Mouse (Mus musculus) liver (tissue): Measurements from ENCODE around the gene Ap1m2.

Experiments used
- DNase-seq: peaks from one replicate; pipeline ENCODE4 v3.0.0-alpha.2; 2020; ENCODE audit warnings: mixed read lengths

Ap1m2 gene

DNA sequence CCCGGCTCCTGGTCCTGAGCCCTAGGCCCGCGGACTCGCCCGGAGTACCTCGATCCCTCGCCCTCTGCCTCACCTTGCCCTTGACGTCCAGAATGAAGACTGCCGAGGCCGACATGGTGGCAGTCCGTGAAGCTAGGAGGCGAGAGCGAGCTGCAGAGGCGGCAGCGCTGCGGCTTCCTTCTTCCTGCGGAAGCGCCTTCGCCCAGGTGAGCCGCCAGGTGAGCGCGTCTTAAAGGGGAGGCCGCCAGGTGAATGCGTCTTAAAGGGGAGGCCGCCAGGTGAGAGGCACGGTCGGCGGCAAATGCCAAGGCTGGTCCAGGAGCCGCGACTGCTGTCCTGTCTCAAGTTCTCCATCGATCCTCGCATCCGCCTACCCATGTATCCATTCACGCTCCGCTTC, at the start of gene Ap1m2:
TSS of gene Ap1m2 (minus strand) at position 204 of the 400 bp plus-strand sequence.
- no peak for DNase-seq

DNA sequence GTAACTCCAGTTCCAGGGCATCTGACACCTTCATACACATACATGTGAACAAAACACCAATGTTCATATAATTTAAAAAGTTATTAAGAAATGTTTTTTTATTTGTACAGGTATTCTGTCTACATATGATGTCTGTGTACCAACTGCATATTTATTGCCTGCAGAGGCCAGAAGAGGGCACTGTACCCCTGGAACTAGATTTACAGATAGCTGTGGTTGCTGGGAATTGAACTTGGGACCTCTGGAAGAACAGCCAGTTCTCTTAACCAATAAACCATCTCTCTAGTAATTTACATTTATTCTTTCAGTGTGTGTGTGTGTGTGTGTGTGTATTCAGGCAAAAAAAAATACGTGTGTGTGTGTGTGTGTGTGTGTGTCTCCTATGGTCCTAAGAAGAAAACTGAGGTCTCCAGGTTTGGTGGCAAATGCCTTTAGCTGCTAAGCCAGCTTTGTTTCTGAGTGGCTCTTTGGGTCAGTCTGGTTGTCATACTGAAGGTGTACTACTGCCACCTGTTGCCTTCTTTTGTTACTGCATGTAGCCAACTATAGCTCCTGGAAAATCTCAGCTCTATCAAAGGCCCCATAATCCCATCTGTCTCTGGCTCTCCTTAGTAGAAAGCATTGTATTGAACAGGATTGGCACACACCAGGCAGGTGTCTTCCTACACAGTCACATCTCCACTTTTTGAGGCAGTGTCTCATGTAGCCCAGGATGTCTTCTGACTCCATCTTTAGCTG, 45.0 kb upstream of the Ap1m2 start:
- DNase-seq = peak; percentile 66

DNA sequence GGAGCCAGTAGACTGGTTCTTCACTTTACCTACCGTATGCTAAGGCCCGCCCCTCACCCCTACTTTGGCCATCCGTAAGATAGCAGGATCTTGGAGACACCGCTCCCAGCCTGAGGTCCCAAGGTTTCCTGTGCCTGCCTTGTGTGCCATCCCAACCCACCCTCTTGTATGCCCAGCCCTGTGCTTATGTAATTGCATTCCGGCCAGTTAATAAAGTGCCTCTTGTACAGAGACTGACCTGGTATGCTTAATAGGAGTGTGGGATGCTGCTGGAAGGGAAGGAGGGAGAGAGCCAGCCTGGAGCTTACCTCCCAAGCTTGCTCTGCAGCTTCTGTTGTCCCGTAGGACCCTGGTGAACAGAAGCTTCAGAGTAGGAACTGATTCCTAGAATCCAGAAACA, 42.7 kb upstream of the Ap1m2 start:
- DNase-seq = no peak

DNA sequence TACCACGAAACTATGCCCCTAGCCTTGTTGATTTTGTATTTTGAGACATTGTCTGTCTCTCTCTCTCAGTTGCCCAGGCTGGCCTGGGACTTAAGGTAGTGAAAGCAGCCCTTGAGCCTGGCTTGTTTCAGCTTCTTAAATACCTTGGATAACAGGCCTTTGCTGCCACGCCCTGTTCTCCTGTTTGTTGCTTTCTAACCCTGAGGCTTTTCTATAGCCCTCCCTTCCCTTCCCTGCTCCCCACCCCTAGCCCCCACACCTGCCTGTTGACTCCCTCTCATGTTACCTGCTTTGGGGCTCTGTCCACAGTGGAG, 41.2 kb upstream of the Ap1m2 start:
- no peak for DNase-seq

DNA sequence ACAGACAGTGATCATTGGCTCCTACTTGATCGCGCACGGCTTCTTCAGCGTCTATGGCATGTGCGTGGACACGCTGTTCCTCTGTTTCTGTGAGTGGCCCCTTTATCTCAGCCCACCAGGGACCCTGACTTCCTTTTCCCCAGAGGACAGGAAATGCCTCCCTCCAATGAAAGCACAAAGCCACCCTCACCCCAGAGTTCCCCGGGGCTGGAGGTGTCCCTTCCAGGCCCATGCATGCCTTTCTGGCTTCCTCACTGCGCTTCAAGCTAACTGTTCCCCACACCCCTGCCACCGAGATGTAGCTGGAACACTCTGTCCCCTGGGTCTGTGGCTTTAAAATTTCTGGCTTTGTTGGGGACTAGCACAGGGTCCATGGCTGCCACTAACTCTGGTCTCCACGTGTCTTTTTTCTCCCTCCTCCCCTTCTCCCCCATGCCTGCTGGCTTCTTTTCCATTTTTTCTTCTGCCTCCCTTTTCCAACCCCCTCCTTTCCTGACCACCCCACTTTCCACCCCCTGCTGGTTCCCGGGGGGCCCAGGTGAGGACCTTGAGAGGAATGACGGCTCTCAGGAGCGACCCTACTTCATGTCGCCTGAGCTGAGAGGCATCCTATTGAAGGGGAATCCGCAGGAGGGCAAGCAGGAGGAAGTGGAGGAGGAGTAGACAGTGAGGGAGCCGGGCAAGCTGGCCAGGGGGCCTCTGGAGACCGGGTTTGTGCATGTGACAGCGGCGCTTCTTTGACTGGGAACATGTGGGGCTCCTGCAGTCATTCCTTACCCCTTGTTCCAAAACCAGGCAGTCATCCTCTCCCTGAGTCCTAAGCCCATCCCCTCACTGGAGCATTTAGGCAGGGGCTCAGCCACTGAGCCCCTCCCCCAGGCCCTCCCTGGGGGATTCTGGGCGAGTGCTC, 40.6 kb upstream of the Ap1m2 start:
- peak; percentile 48 for DNase-seq

DNA sequence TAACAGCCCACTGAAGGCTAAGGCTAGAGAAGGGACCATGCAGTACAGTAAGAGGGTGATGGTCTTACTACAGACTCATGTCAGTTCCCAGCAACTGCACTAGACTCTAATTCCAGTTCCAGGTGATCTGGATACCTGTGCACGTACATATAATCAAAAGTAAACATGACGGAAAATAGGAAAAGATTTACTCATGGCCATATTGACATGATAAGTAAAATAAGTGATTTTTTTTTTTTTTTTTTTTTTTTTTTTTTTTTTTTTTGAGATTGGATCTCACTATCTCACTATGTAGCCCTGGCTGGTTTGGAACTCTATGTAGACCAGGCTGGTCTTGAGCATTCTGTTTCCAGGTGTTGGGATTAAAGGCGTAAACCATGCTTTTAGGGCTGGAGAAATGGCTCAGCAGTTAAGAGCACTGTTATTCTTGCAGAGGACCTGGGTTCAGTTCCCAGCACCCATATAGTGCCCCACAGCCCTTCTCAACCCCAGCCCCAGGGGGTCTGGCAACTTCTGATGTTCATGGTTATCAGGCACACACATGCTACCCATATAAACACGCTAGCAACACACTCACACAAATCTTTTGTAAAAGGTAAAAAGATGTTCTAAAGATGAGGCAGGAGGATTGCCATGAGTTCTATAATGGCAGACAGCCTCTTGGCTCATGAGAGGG, 39.7 kb upstream of the Ap1m2 start:
- DNase-seq = no peak

DNA sequence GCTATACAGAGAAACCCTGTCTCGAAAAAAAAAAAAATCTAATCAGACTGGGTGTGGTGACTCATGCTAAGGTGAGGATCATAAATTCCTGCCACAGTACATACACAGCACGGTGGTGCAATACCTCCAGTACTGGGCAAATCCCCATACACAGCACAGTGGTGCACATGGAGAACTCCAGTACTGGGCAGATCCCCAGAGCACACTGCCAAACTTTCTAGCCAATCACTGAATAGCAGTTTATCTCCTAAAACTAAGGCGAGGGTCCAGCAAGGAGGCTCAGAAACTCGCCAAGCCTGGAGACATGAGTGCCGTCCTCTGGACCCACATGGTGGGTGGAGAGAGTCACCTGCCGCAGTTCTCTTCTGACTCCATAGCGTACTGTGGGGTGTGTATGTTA, 39.0 kb upstream of the Ap1m2 start:
- no peak for DNase-seq

DNA sequence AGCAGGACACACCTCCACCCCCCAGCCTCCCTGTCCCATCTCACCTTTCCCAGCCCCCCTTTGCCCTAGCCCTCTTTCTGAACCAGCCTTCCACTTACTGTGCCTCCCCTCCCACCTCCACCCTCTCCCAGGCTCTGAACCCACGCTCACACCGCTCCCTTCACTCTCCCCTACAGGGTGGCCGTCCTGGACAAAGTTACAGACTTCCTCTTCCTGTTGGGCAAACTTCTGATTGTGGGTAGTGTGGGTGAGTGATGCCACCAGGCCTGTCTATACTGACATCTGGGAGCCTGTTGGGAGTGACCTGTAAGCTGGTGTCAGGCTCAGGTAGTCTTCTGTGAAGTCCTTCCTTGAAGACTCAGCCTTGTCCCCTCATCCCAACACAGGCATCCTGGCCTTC, 36.0 kb upstream of the Ap1m2 start:
- no peak for DNase-seq

DNA sequence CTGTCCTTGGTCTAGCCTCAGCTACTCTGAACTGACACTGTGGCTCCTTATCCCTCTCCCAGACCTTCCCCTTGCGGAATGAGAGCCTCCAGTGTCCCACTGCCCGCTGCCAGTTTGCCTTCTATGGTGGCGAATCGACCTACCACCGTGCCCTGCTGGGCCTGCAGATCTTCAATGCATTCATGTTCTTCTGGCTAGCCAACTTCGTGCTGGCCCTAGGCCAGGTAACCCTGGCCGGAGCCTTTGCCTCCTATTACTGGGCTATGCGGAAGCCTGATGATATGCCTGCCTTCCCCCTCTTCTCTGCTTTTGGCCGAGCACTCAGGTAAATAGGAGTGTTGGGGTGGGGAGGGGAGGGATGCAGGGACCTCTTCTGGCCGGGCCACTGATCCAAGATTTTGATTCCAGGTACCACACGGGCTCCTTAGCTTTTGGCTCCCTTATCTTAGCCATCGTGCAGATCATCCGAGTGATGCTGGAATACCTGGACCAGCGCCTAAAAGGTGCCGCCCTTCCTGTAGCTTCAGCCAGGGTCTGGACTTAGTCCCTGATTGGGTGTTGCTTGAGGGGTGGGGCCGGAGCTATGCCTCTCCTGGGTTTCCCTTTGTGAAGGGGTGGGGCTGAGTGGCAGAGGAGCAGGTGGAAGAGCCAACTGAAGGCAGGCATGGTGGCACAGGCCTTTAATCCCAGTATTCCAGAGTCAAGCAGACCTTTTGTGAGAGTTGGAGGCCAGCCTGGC, 34.7 kb upstream of the Ap1m2 start:
- no peak for DNase-seq

DNA sequence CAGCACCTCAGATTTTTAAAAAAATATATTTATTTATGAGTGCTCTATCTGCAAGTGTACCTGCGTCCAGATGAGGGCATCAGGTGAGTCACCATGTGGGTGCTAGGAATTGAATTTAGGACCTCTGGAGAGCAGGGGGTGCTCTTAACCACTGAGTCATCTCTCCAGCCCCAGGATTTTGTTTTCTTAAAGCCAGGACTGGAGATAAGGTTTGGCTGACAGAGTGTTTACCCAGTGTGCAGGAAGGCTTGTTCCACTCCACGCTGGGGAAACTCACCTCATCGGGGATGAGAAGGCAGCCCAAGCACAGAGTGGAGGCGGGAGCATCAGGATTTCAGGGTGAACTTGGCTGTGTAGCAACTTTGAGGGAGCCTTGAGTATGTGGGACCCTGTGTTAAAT, 28.3 kb upstream of the Ap1m2 start:
- no peak for DNase-seq

DNA sequence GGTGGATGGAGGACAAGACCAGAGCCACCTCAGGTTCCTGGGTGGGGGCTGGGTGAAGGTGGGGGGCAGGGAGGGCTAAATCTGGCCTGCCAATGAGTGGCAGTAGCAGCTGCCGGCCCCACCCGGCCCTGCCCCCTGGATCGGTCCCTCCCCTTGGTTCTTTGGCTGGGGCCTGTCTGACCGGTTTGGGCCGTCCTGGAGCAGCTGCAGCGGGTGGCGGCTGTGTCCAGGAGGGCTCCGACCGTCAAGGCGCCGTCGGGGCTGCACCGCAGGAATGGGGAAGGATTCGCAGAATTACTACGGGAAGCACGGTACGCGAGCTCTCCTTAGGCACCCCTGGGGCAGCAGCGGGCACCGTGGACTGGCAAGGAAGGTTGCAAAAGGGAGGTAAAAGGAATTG, 25.5 kb upstream of the Ap1m2 start:
- peak; percentile 36 for DNase-seq

DNA sequence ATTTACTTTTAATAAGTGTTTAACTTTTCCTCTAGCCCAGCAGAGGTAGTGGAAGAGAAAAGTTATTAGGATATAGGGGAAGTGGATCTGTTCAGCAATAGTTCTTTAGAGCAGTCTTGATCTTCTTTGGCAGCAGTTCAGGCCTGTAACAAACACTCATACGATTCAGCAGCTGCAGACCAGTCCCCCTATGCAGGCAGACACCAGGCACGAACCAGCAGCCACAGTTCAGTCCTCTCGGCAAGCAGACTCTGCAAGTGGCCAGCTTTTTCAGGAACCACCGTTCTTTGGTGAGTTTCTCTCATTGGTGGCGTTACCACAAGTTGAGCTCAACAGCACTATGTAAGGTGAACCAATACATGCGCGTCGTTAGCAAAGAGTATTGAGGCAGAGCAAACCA, 24.4 kb upstream of the Ap1m2 start:
- no peak for DNase-seq

DNA sequence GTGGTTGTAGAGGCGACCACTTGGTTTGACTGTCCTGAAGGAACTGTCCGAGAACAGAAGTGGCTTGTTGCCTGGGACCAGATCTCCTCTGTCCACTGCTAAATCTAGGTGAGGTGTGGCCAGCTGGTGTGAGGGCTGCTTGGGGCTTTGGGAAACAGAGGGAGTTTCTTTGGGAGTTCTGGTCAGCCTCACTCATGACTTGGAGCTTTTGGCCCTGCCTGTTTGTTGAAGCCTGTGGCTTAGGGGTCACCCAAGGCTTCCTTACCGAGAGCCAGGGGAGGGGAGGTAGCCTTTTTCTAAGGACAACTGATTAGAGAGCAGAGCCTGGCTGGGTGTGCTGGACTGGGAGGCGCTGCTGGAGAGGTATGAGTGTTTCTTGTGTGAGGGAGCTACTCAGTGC, 23.3 kb upstream of the Ap1m2 start:
- DNase-seq = no peak

DNA sequence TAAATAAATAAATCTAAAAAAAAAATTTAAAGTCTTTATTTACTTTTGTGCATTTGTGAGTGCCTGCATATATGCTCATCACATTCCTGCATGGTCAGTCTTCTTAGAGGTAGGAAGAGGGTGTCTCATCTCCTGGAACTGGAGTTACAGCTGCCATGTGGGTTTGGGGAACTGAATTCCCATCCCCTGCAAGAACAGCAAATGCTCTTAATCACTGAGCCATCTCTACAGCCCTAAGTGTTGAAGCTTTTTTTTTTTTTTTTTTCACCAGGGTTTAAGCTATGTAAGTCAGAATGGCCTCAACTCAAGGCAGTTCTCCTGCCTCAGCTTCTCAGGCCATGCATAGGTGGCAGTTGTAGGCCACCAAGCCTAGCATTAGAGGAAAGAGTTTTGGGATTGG, 22.6 kb upstream of the Ap1m2 start:
- DNase-seq = no peak

DNA sequence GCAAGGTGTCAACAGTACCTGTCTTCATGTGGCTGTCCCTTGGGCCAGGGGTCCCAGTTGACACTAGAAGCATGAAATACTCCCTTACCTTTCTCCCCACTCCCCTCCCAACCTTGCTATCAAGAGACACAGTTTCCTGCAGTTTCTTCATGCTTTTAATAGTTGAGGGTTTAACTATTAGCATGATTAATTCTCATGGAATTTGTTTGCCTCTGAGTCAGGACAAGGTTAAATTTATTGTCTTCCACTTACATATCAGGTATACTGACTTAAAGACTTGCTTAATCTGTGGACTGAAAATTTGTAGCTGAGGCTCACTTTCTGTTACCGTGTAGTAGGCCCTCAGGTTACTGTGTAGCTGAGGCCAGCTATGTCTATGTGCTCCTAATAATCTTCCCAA, 21.4 kb upstream of the Ap1m2 start:
- DNase-seq = no peak

DNA sequence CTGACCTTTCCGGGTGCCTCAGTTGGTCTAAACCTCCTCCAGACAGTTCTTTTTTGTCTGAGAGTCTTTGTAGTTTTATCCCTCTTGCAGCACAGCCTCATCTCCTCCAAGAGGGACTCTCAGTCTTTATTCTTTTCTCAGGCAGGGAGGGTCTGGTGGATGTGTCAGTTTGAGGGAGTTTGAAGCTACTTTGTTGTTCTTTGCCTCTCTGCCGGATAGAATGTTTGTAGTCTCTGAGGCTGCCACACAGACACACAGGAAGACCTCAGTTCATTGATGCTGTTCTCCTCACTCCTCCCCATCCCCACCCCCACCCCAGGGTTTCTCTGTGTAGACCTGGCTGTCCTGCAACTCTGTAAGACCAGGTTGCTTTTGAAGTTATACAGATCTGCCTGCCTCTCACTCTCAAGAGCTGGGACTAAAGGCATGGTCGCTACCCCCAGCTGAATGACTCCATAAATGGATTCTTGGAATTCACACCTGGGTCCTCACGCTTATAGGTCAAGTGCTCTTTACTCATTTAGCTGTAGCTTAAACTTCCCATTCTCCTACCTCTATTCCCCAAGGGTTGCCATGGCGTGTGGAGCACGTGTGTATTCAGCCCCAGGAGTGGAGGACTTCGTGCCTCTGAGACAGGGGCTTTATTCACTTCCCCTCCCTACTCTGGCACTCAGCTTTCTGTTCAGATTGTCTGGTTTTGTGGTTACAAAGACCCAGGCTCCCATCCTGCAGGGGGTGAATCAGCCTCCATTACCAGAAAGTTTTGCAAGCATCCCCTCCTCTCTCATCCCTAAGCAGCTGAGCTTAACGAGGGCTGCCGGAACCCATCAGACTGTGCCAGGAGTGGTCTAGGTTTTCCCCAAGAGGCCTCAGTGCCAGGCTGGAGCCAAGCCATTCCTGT, 20.3 kb upstream of the Ap1m2 start:
- no peak for DNase-seq

DNA sequence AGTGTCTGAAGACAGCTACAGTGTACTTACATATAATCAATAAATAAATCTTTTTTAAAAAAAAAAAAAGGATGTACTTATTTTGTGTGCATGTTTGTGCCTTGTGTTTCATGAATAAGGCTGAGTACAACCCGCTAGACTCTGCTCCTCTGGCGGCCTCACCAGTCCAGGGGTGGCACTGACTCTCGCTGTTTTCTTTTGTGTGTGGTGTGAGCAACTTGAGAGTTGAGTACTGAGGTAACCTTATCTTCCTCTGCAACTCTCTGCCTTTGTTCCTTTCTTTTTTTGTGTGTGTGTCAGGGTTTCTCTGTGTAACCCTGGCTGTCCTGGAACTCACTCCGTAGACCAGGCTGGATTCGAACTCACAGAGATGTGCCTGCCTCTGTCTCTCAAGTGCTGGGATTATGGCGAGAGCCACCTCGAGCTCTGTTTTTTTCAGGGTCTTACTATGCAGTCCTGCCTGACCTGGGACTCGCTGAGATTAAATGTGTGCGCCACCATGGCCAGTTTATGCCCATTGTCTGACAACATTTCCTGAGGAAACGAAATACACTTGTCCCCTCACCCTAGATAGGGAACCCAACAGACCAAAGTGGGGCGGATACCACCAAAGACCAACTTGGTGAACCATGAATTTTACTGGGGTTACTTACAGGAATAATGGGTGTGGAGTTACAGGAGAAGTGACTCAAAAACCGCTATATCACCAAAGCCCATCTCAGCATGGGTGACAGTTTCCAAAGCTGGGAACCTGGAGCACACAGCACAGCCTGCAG, 19.4 kb upstream of the Ap1m2 start:
- DNase-seq = no peak

DNA sequence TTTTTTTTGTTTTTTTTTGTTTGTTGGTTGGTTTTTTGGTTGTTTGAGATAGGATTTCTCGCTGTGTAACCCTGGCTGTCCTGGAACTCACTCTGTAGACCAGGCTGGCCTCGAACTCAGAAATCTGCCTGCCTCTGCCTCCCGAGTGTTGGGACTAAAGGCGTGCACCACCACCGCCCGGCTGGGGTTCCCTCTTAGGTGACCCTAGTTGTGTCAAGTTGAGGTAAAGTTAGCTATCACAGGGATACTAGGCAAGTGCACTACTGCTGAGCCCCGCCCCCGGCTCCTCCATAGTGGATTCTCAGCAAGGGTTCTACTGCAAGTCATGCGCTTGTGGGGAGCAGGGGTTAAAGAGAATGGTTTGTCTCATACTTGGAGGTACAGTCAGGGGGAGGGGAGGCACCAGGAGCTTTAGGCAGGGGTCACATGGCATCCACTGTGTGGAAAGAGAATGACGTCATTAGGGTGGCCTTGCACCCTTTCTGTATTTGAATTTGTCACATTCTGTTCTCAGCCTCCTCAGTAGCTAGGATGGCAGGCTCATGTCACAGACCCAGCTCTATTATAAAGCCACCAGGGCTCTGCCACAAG, 17.7 kb upstream of the Ap1m2 start:
- no peak for DNase-seq

DNA sequence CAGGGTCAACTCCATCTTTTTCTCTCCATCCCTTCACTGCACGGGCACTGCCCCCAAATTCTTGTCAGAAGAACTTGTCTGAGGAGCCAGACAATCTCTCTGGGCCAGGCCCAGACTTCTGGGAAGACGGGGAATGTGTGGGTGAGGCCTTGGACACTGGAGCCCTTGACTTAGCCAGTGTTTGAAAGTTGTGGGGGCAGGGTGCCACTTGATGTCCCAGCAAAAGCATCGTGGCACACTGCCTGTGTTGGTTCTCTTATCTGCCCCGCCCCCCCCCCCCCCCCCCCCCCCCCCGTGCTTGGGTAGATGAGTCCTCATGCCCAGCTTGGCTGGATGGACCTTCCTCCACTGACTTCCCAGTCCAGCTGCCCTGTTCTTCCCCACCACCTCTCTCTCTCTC, 16.9 kb upstream of the Ap1m2 start:
- DNase-seq = no peak

DNA sequence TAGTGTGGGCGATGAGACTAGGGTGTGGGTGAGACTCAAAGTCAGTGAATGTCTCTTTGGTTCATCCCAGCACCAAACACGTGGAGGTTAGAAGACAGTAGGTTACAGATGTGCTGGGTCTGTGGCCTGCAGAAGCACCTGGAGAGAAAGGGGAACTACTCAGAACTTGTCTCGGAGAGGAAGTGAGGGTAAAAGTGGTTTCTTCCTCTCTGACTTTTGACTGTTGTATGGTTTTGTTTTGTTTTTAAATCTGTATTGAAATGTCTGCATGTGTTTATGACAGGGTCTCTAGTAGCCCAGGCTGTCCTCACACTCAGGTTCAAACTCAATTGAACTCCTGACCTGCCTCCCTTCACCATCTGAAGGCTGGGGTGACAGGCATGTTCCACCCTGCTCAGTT, 15.9 kb upstream of the Ap1m2 start:
- DNase-seq = no peak

DNA sequence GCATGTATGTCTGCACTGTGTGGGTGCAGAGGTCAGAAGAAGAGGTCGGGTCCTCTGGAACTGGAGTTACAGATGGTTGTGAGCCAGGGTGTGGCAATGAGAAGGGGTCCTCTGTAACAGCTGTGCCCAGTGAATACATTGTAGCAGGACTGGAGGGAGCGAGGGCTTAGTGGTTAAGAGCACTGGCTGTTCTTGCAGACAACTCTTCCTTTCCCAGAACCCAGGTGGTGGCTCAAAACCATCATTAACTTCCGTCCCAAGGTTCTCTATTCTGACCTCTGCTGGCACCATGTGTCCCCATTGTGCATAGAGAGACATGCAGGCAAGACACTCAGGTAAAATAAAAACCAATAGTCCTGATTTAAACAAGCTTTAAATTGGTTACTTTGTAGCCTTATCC, 15.4 kb upstream of the Ap1m2 start:
- no peak for DNase-seq
